Mouse (Mus musculus): ENCODE results near the gene Aip. TPM values are rescaled to one million over a fixed set of nuclear protein-coding genes. Genes with fewer than 3 reads are reported as not detected.
A peak's percentile ranks its signal among the peaks of the same experiment; 100 is the strongest.

Aip gene
- polyA plus RNA-seq, 1 experiment from 2014 or later = 69.4 TPM

DNA sequence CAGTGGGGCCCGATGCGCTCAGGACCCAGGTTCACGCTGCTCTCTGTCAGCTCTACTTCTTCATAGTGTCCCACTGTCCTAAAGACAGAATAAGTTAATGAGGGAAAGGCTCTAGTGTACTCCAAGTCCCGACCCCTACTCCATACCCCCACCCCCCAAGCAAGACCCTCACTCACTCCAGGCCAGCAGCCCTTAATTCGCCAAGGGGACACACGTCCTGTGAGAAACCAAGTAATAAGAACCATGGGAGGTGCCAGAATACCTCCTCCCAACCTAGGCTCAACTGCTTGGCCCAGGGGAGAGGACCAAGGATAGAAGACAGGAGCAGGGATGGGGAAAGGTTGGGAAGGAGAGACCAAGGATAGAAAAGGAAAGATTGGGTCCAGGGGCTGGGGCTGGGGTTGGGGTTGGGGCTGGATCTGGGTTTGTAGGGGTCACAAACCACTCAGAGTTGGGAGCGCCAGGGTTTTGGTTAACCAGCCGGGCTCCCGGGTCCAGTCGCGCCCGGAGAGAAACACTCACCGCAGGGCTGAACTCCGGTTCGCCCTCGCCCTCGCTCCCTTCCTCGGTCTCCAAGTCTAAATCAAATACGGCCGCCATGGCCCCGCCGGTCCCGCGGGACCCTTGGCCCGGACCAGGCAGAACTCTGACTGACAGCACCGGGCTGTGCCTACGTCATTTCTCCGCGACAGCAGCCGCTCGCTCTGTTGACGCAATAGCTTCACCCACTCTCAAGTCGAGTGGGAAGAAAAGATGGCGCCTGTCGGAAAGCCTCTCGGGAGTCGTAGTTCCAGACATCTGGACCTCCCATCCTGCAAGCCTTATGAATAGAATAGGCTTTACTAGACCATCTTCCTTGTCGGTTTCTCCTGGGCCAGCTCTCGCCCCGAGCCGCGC lies 37.2 kb upstream of the Aip start, which contains the start of gene Rps6kb2:
Rps6kb2 (minus strand) TSS at position 709 of the 897 bp plus-strand sequence.
- H3K27ac ChIP-seq = peak within 1 kb of the TSS; percentile 62
- H3K4me3 ChIP-seq = peak within 1 kb of the TSS; percentile 68
- H3K9me3 ChIP-seq = no peaks in the 10 kb centered on the region
- WGBS = 7% methylated on average over 42 of the region's 42 CpGs
- peak; percentile 93 for ATAC-seq (ENCODE audit: low FRiP score, low read depth)
- H3K36me3 ChIP-seq = peaks cover 32% of the 10 kb centered on the region
- peaks cover 8% of the 10 kb centered on the region for H3K4me1 ChIP-seq
- H3K4me2 ChIP-seq (replicated peaks) = peak within 1 kb of the TSS; percentile 97
- H3K27me3 ChIP-seq (replicated peaks) = no peaks in the 10 kb centered on the region
- peak within 1 kb of the TSS; percentile 82 for H3K9ac ChIP-seq

GRCm38 (mm10) chr19:4159049-4159448 lies 33.4 kb upstream of the Aip start:
- Histone ChIP-seq H3K36me3 (peaks cover 54% of the 10 kb centered on the region), H3K9ac (no peak overlapping the region), H3K27me3 (replicated peaks) (no peaks in the 10 kb centered on the region), H3K9me3 (no peaks in the 10 kb centered on the region), H3K4me1 (peaks cover 8% of the 10 kb centered on the region), H3K27ac (no peak overlapping the region), H3K4me3 (no peak overlapping the region), H3K4me2 (replicated peaks) (no peak overlapping the region)
- 96% methylated on average over 8 of the region's 8 CpGs for WGBS
- no peak for ATAC-seq (ENCODE audit: low FRiP score, low read depth)

GRCm38 (mm10) chr19:4156771-4157170 lies 31.1 kb upstream of the Aip start:
- 89% methylated on average over 12 of the region's 12 CpGs for WGBS
- peaks cover 75% of the 10 kb centered on the region for H3K36me3 ChIP-seq

DNA sequence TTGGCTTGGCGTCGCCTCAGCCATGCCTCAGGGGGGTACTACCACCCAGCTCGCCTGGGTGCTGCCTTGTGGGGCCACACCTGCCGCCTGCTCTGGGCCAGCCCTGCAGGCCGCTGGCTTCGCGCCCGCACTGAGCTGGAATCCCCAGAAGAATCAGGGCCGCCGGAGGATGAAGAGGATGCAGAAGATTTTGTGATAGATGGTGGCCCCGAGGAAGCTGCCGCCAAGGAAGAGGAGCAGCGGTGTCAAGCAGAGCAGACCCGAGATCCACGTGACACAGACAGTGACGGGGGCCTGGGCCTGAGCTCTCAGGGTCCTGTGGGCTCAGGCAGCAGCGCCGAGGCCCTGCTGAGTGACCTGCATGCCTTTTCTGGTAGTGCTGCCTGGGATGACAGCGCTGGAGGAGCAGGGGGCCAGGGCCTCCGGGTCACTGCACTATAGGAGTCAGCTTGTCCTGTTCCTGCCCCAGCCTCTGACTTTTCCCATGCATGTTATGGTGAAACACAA lies 30.5 kb upstream of the Aip start:
- H3K27ac ChIP-seq = no peak overlapping the region; the same call in 1 of the 2 replicates
- H3K9me3 ChIP-seq = no peaks in the 10 kb centered on the region
- 77% methylated on average over 20 of the region's 20 CpGs for WGBS
- no peak for ATAC-seq (ENCODE audit: low FRiP score, low read depth)
- H3K4me1 ChIP-seq = no peaks in the 10 kb centered on the region
- peaks cover 77% of the 10 kb centered on the region for H3K36me3 ChIP-seq
- H3K9ac ChIP-seq = 0 out of 2 replicates have a peak overlapping the region, but pooled peaks have one; percentile 13
- H3K4me2 ChIP-seq (replicated peaks) = no peak overlapping the region
- H3K4me3 ChIP-seq = no peak overlapping the region; the same call in 1 of the 2 replicates
- H3K27me3 ChIP-seq (replicated peaks) = no peaks in the 10 kb centered on the region

More at GRCm38 (mm10) chr19:4156771-4157170, 31.1 kb upstream of the Aip start:
- Histone ChIP-seq H3K4me1 (no peaks in the 10 kb centered on the region), H3K9me3 (no peaks in the 10 kb centered on the region), H3K27ac (no peak overlapping the region), H3K4me2 (replicated peaks) (no peak overlapping the region), H3K27me3 (replicated peaks) (no peaks in the 10 kb centered on the region), H3K4me3 (no peak overlapping the region), H3K9ac (no peak overlapping the region)
- ATAC-seq (ENCODE audit: low FRiP score, low read depth) = no peak

DNA sequence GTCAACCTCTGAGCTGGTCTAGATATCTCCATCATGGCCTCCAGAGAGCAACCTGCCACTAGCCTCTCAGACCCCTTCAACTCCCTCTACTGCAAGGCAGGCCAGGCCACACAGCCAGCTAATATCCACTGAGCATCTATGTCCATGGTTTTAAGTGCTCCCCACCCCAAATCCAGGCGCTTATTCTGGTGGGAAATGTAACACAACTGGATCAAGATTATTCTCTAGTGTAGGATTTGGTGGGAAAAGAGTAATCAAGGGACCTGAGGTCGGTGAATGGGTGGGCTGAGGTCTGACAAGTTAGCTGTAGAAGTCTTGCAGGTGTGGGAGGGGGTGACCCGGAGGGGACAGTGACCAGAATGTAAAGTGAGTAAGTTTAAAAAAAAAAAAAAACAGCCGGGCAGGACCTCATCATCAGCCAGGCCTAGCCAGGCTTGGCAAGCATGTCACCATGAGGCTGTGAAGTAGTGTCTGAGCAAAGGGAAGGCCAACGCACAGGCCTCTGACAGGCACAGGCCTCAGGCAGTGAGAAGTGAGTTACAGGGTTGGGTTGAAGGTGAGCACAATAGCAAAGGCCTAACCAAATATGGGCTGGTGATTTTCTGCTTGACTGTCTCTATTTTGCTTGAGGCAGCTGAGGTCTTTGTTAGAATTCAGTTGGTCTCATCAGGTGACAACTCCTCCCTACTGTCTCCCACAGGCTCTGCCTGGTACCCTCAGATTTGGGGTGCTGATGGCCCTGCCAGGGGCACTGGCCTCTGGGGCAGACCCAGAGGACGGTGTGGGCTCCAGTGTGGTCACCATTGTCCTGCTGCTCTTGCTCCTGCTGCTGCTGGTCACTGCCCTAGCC lies 29.8 kb upstream of the Aip start:
- no peak for ATAC-seq (ENCODE audit: low FRiP score, low read depth)
- Histone ChIP-seq H3K4me1 (no peaks in the 10 kb centered on the region), H3K4me2 (replicated peaks) (no peak overlapping the region), H3K9me3 (no peaks in the 10 kb centered on the region), H3K27ac (no peak overlapping the region; the same call in 1 of the 2 replicates), H3K36me3 (peaks cover 78% of the 10 kb centered on the region), H3K4me3 (no peak overlapping the region; the same call in 1 of the 2 replicates), H3K27me3 (replicated peaks) (no peaks in the 10 kb centered on the region), H3K9ac (0 out of 2 replicates have a peak overlapping the region, but pooled peaks have one; percentile 13)
- 72% methylated on average over 6 of the region's 6 CpGs for WGBS

DNA sequence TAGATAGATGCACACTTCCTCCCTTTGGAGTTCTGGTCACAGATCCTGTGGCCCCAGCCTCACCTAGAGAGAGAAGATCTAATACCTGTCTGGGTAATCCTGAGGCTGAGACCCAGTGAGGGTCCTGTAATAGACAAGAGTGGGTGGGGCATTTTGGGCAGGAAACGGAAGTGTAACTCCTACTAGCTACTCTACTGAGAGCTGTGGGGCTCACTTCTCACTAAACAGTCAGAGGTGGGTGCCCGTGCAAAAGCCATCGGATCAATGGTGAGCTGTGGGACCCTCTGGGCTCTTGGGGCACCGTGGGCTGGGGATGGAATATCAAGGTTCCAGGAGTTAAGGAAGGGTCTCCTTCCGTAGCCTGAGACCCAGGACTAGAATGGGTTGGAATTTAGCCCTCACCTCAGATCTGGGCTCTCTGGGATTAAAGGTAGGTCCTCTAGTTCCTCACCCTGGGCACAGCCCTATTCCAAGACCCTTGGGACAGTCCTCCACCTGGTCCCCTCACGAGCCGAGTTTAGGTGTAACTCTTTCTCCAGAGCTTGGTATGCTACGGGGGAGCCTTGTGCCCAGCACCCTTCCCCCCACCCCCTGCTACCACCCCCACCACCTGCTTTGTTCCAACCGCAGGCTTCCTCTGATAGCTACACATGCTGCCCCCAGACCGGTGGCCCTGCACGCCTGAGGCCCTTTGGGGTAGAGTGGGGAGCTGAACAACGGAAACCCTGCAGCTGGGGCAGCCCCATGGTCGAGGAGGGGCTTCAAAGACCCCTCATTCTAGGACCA lies 29.0 kb upstream of the Aip start:
- Histone ChIP-seq H3K27ac (no peak overlapping the region), H3K36me3 (peaks cover 80% of the 10 kb centered on the region)

DNA sequence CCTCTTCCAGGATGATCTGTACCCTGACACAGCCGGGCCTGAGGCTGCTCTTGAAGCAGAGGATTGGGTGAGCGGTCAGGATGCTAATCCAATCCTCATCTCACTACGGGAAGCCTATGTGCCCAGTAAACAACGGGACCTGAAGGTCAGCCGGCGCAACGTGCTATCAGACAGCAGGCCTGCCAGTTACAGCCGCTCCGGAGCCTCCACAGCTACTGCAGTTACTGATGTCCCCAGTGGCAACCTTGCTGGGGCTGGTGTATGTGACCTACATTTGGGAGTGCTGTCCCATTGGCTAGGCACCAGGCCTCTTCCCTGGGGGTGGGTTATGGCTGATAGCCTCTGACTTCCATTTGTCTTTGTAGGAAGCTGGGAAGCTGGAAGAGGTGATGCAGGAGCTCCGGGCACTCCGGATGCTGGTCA lies 27.6 kb upstream of the Aip start, which contains the start of gene Ptprcap:
Ptprcap (plus strand) TSS at position 373 of the 423 bp plus-strand sequence.
- Histone ChIP-seq H3K9ac (0 out of 2 replicates have a peak within 1 kb of the TSS, but pooled peaks have one; percentile 3), H3K9me3 (no peaks in the 10 kb centered on the region), H3K36me3 (peaks cover 66% of the 10 kb centered on the region), H3K27ac (no peak within 1 kb of the TSS), H3K4me2 (replicated peaks) (no peak within 1 kb of the TSS), H3K4me3 (no peak within 1 kb of the TSS), H3K4me1 (peaks cover 10% of the 10 kb centered on the region), H3K27me3 (replicated peaks) (no peaks in the 10 kb centered on the region)
- WGBS = 79% methylated on average over 11 of the region's 11 CpGs
- no peak for ATAC-seq (ENCODE audit: low FRiP score, low read depth)

More for the DNA sequence above, 29.0 kb upstream of the Aip start:
- Histone ChIP-seq H3K4me1 (peaks cover 1% of the 10 kb centered on the region; the same call in 1 of the 2 replicates), H3K27me3 (replicated peaks) (no peaks in the 10 kb centered on the region), H3K4me2 (replicated peaks) (no peak overlapping the region), H3K4me3 (no peak overlapping the region), H3K9me3 (no peaks in the 10 kb centered on the region), H3K9ac (no peak overlapping the region)
- WGBS = 78% methylated on average over 13 of the region's 13 CpGs
- ATAC-seq (ENCODE audit: low FRiP score, low read depth) = no peak

DNA sequence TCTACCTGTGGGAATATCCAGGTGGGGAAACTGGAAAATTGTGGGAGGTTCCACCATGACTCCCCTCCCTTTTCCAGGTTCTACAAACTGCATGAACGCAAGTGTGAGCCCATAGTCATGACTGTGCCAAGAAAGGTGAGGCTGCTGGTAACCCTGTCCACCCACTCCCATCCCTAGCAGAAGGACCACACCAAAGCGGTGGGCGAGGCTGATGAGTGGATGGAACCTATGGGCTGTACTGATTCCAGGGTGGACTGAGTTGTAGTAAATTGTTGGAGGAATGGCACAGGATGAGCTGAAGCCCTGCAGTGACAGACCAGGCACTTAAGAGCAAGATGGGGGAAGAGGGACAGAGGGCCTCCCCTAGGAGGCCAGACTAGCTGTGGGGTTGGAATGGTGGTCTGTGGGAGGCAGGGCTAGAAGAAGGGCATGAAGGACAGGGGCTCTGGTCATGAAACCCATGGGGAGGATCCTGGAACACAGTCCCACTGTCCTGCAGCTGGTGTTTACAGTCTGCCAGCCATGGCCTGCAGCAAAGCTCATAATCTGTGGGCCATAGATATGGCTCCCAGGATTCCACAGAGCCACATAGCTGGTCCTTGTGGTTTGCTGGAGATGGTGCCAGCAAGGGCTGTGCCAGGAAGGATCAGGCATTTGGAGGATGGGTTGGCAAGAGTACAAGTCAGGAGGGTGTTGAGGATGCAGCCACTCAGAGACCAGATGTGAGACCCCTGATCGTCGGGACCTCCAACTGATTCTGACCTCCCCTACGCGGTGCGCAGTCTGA lies 27.0 kb upstream of the Aip start:
- Histone ChIP-seq H3K4me1 (peaks cover 16% of the 10 kb centered on the region), H3K27me3 (replicated peaks) (no peaks in the 10 kb centered on the region), H3K9me3 (no peaks in the 10 kb centered on the region), H3K9ac (no peak overlapping the region), H3K4me3 (no peak overlapping the region), H3K27ac (no peak overlapping the region), H3K36me3 (peaks cover 60% of the 10 kb centered on the region), H3K4me2 (replicated peaks) (no peak overlapping the region)
- WGBS = 91% methylated on average over 8 of the region's 8 CpGs
- ATAC-seq (ENCODE audit: low FRiP score, low read depth) = no peak

GRCm38 (mm10) chr19:4151898-4152297 lies 26.2 kb upstream of the Aip start:
- H3K27me3 ChIP-seq (replicated peaks) = no peaks in the 10 kb centered on the region
- H3K36me3 ChIP-seq = peaks cover 53% of the 10 kb centered on the region
- WGBS = 87% methylated on average over 5 of the region's 5 CpGs
- no peak overlapping the region for H3K4me2 ChIP-seq (replicated peaks)
- H3K9me3 ChIP-seq = no peaks in the 10 kb centered on the region
- no peak overlapping the region for H3K27ac ChIP-seq
- no peak for ATAC-seq (ENCODE audit: low FRiP score, low read depth)
- H3K4me3 ChIP-seq = no peak overlapping the region
- H3K4me1 ChIP-seq = peaks cover 17% of the 10 kb centered on the region
- no peak overlapping the region for H3K9ac ChIP-seq

DNA sequence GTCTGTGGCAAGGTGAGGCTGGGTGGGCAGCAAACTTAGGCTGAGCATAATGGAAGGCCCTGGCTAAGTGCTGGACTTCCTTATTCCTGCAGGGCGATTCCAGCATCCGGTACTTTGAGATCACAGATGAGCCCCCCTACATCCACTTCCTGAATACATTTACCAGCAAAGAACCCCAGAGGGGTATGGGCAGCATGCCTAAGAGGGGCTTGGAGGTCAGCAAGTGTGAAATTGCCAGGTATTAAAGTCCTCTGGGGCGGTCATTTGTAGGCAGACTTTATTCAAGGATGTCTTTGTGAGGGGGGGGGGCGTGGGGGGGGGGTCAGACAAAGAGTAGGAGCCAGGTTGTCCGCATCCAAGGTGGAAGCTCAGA lies 25.8 kb upstream of the Aip start:
- H3K4me2 ChIP-seq (replicated peaks) = no peak overlapping the region
- H3K27ac ChIP-seq = no peak overlapping the region
- H3K4me3 ChIP-seq = no peak overlapping the region
- H3K9me3 ChIP-seq = no peaks in the 10 kb centered on the region
- no peak for ATAC-seq (ENCODE audit: low FRiP score, low read depth)
- H3K4me1 ChIP-seq = peaks cover 17% of the 10 kb centered on the region
- 67% methylated on average over 5 of the region's 5 CpGs for WGBS
- H3K9ac ChIP-seq = no peak overlapping the region
- H3K36me3 ChIP-seq = peaks cover 49% of the 10 kb centered on the region
- no peaks in the 10 kb centered on the region for H3K27me3 ChIP-seq (replicated peaks)
